Mouse (Mus musculus): Measurements from ENCODE around the gene Vwa1. TPM values are rescaled to one million over a fixed set of nuclear protein-coding genes. Genes with fewer than 3 reads are reported as not detected.

Vwa1 gene
- total and polyA plus RNA-seq, 3 experiments, result 0.33 to 0.42 TPM; not detected in 1

DNA sequence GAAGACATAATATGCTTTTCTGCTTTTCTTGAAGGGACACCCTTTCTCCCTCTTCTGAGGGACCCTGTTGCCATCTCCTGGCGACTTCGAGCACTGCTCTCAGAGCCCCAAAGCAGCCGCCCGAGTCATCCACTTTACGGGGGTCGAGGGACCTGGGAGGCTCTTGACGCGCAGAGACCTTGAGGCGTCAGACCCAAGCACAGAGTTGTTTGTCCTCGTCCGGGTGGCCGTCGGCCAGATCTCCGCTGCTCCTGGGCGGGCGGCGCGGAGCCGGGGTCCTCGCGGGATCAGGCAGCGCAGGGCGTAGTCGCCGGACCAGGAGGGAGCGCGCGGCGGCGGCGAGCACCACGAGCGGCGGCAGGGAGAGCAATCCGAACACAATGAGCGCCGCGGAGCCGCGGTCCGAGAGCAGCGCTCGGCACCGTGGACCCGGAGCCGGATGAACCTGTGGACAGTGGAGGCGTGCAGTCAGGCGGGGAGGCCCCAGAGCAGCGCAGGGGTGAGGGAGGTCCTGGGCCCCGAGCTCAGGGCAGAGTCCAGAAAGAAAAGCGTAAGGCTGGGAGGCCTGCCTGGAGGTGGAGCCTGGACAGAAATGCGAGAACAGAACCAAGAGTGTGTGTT is 9.7 kb upstream of the Vwa1 start (continued):
- no peak; the same call in 1 of the 2 replicates for TF ChIP-seq MAZ (IDR thresholded peaks at IDR 0.05; ENCODE audit: low read depth, low read length)
- no peak for TF ChIP-seq UBTF (IDR thresholded peaks at IDR 0.05; ENCODE audit: borderline replicate concordance, insufficient read depth, low read depth, low read length)
- TF ChIP-seq POLR2A (IDR thresholded peaks at IDR 0.05; ENCODE audit: control insufficient read depth in 1 of 2, insufficient read depth in 1 of 2, low read depth in 1 of 2, low read length in 2 of 2, poor library complexity in 1 of 2), result peak in 1 of 2 experiments; percentile 25; a peak in 1 of 4 replicates
- peak; percentile 32; the same call in 1 of the 2 replicates for TF ChIP-seq NRF1 (IDR thresholded peaks at IDR 0.05; ENCODE audit: insufficient read depth, low read depth, low read length, poor library complexity, severe bottlenecking)
- peak; percentile 41; the same call in 1 of the 2 replicates for TF ChIP-seq MAX (IDR thresholded peaks at IDR 0.05; ENCODE audit: low read length)
- no peak for TF ChIP-seq ZNF384 (IDR thresholded peaks at IDR 0.05; ENCODE audit: low read depth, low read length)
- no peak for TF ChIP-seq USF2 (IDR thresholded peaks at IDR 0.05; ENCODE audit: borderline replicate concordance in 1 of 2, insufficient read depth in 1 of 2, low read depth in 1 of 2, low read length in 2 of 2)
- no peak for TF ChIP-seq JUND (IDR thresholded peaks at IDR 0.05; ENCODE audit: low read depth, low read length)
- TF ChIP-seq GABPA (IDR thresholded peaks at IDR 0.05; ENCODE audit: low read depth, low read length), result no peak
- TF ChIP-seq ETS1 (IDR thresholded peaks at IDR 0.05; ENCODE audit: low read depth, low read length), result no peak
- TF ChIP-seq CHD2 (IDR thresholded peaks at IDR 0.05; ENCODE audit: low read length), result no peak
- TF ChIP-seq MXI1 (IDR thresholded peaks at IDR 0.05; ENCODE audit: low read depth, low read length), result peak; percentile 35
- no peak for TF ChIP-seq MYB (IDR thresholded peaks at IDR 0.05; ENCODE audit: low read depth, low read length)
- no peak for TF ChIP-seq E2F4 (IDR thresholded peaks at IDR 0.05; ENCODE audit: borderline replicate concordance, low read depth, low read length)
- no peak for TF ChIP-seq ELF1 (IDR thresholded peaks at IDR 0.05; ENCODE audit: low read depth, low read length)
- 0 out of 2 replicates have a peak, but pooled peaks have one; percentile 54 for TF ChIP-seq CHD1 (IDR thresholded peaks at IDR 0.05; ENCODE audit: low read depth, low read length)
- peak; percentile 24; the same call in 1 of the 2 replicates for TF ChIP-seq TCF12 (IDR thresholded peaks at IDR 0.05; ENCODE audit: low read depth, low read length)
- peak; percentile 48 to 80 (median 72) for TF ChIP-seq CTCF (IDR thresholded peaks at IDR 0.05 in 2 of 3, conservative IDR thresholded peaks at IDR 0.05 in 1 of 3; ENCODE audit: control insufficient read depth in 1 of 3, insufficient read depth in 1 of 3, low read depth in 2 of 3, low read length in 3 of 3, poor library complexity in 1 of 3, severe bottlenecking in 1 of 3)
- TF ChIP-seq MEF2A (IDR thresholded peaks at IDR 0.05; ENCODE audit: extremely low read depth, insufficient replicate concordance, low read depth, low read length, poor library complexity, severe bottlenecking), result no peak
- no peak for TF ChIP-seq POLR2AphosphoS5 (IDR thresholded peaks at IDR 0.05; ENCODE audit: borderline replicate concordance, low read depth, low read length)

GRCm38 (mm10) chr4:155783486-155784080 is 9.1 kb upstream of the Vwa1 start:
- no peak for TF ChIP-seq GABPA (IDR thresholded peaks at IDR 0.05; ENCODE audit: low read depth, low read length)
- TF ChIP-seq HCFC1 (IDR thresholded peaks at IDR 0.05; ENCODE audit: low read depth, low read length), result no peak
- TF ChIP-seq NRF1 (IDR thresholded peaks at IDR 0.05; ENCODE audit: insufficient read depth, low read depth, low read length, poor library complexity, severe bottlenecking), result no peak
- TF ChIP-seq KAT2A (conservative IDR thresholded peaks at IDR 0.05; ENCODE audit: low read depth, low read length), result no peak
- TF ChIP-seq ETS1 (IDR thresholded peaks at IDR 0.05; ENCODE audit: low read depth, low read length), result no peak
- TF ChIP-seq SIN3A (IDR thresholded peaks at IDR 0.05; ENCODE audit: low read length), result no peak
- no peak for TF ChIP-seq NELFE (IDR thresholded peaks at IDR 0.05; ENCODE audit: low read depth, low read length)
- TF ChIP-seq CHD2 (IDR thresholded peaks at IDR 0.05; ENCODE audit: low read length), result no peak
- no peak for TF ChIP-seq E2F4 (IDR thresholded peaks at IDR 0.05; ENCODE audit: borderline replicate concordance, low read depth, low read length)
- no peak for TF ChIP-seq MYB (IDR thresholded peaks at IDR 0.05; ENCODE audit: low read depth, low read length)
- TF ChIP-seq GATA1 (IDR thresholded peaks at IDR 0.05; ENCODE audit: low read depth, low read length), result no peak
- no peak for TF ChIP-seq MAZ (IDR thresholded peaks at IDR 0.05; ENCODE audit: low read depth, low read length)
- TF ChIP-seq MAFK (IDR thresholded peaks at IDR 0.05; ENCODE audit: borderline replicate concordance, low read depth, low read length), result no peak
- TF ChIP-seq CTCF (IDR thresholded peaks at IDR 0.05 in 2 of 3, conservative IDR thresholded peaks at IDR 0.05 in 1 of 3; ENCODE audit: control insufficient read depth in 1 of 3, insufficient read depth in 1 of 3, low read depth in 2 of 3, low read length in 3 of 3, poor library complexity in 1 of 3, severe bottlenecking in 1 of 3), result no peak
- no peak for TF ChIP-seq RAD21 (IDR thresholded peaks at IDR 0.05; ENCODE audit: low read depth, low read length)
- H3K36me3 ChIP-seq (ENCODE audit: control insufficient read depth in 1 of 2, insufficient read depth in 2 of 2, low read length in 2 of 2), result peaks cover 0 to 18% of the 10 kb centered on the region in 2 experiments; a peak in 2 of 4 replicates
- peak overlapping the region; percentile 83 for H3K9ac ChIP-seq (ENCODE audit: control insufficient read depth, low read depth, low read length, poor library complexity, severe bottlenecking)
- no peaks in the 10 kb centered on the region; the same call in 1 of the 2 replicates for H3K79me2 ChIP-seq (ENCODE audit: control insufficient read depth, insufficient read depth, low read length, poor library complexity)
- H3K27me3 ChIP-seq (ENCODE audit: control insufficient read depth in 1 of 2, insufficient read depth in 2 of 2, low read length in 2 of 2), result no peaks in the 10 kb centered on the region
- no peak overlapping the region for H3K27ac ChIP-seq (ENCODE audit: control insufficient read depth, low read depth, low read length)
- peak; percentile 29 for DNase-seq (ENCODE audit: low read depth, low spot score)
- H3K9me3 ChIP-seq (replicated peaks; ENCODE audit: insufficient read depth, low read length), result no peaks in the 10 kb centered on the region
- H3K4me3 ChIP-seq (ENCODE audit: control insufficient read depth in 1 of 2, insufficient read depth in 1 of 2, low read depth in 2 of 2, low read length in 2 of 2), result peak overlapping the region; percentile 73 to 90
- H3K4me1 ChIP-seq (ENCODE audit: control insufficient read depth in 1 of 2, insufficient read depth in 2 of 2, low read length in 2 of 2), result peaks cover 13 to 20% of the 10 kb centered on the region in 2 experiments

Measured in MEL (cell line).